Mouse (Mus musculus) myocyte (in vitro differentiated cells): ENCODE measurements around the gene Uchl5.

Experiments
- MAX ChIP-seq: IDR thresholded peaks from one replicate; pipeline ENCODE4 v1.6.1; 2011; ENCODE audit warnings: low read depth, mild to moderate bottlenecking, control low read depth
- POLR2A ChIP-seq: IDR thresholded peaks from one replicate; pipeline ENCODE4 v1.6.1; 2011; ENCODE audit warnings: low read depth, mild to moderate bottlenecking, control low read depth, moderate library complexity; ENCODE audit not compliant: insufficient read length

DNA sequence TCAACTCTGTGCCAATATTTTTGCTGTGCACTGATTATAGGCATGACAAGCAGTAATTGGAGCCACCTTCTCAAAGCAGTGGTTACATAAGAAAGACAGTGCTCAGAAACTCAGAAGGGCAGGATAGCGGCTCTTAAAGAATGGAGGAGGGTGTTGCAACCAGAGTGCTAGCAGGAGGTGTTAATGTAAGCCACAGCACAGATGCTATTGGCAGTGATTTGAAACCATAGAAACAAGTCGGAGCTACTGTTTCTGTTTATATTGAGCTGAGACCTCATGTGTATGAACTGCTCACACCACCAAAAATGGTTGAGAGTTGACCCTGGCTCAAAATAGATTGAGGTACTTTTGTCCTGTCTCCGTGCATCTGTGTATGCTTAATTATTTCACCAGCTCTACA is 53.6 kb downstream of the Uchl5 start:
- TF ChIP-seq MAX = no peak
- no peak for TF ChIP-seq POLR2A
